Mouse (Mus musculus) kidney, postnatal 0 days (tissue): ENCODE data around the gene Clybl. TPM values are rescaled to one million over a fixed set of nuclear protein-coding genes. Genes with fewer than 3 reads are reported as not detected.

Source experiments
- ATAC-seq: fragments of 200-750 bp; cut with Nextera tagmentation; replicated peaks from 2 replicates; pipeline ENCODE4 v1.8.0; 2017; ENCODE audit warnings: low read depth, moderate number of reproducible peaks, moderate TSS enrichment, moderate library complexity; ENCODE audit not compliant: low FRiP score
- DNase-seq: peaks from one replicate; pipeline ENCODE4 v3.0.0-alpha.2; 2016; ENCODE audit warnings: low spot score
- H3K27ac ChIP-seq: fragments of 300-500 bp; sonication (generic); 2 replicates; pipeline ENCODE4 v1.5.1; 2014; ENCODE audit warnings: mild to moderate bottlenecking
- H3K27me3 ChIP-seq: fragments of 300-500 bp; sonication (generic); 2 replicates; pipeline ENCODE4 v1.6.1; 2014; ENCODE audit warnings: low read length, mixed read lengths; ENCODE audit not compliant: insufficient read depth
- H3K36me3 ChIP-seq: fragments of 300-500 bp; sonication (generic); 2 replicates; pipeline ENCODE4 v1.6.1; 2014; ENCODE audit warnings: low read length, mixed read lengths; ENCODE audit not compliant: insufficient read depth
- H3K4me1 ChIP-seq: fragments of 300-500 bp; sonication (generic); replicated peaks from 2 replicates; pipeline ENCODE4 v1.6.1; 2014; ENCODE audit warnings: antibody characterized with exemption, low read length, mixed read lengths; ENCODE audit not compliant: insufficient read depth
- H3K4me2 ChIP-seq: fragments of 300-500 bp; sonication (generic); 2 replicates; pipeline ENCODE4 v1.6.1; 2014; ENCODE audit warnings: mild to moderate bottlenecking, low read length, moderate library complexity, mixed read lengths
- H3K4me3 ChIP-seq: fragments of 300-500 bp; sonication (generic); replicated peaks from 2 replicates; pipeline ENCODE4 v1.5.1; 2014; ENCODE audit warnings: low read depth, low read length
- H3K9ac ChIP-seq: fragments of 300-500 bp; sonication (generic); 2 replicates; pipeline ENCODE4 v1.6.1; 2014; ENCODE audit warnings: low read depth, low read length
- H3K9me3 ChIP-seq: fragments of 300-500 bp; sonication (generic); replicated peaks from 2 replicates; pipeline ENCODE4 v1.6.1; 2016; ENCODE audit warnings: low read length, inconsistent platforms, mixed read lengths
- CTCF ChIP-seq: IDR thresholded peaks from 2 replicates; pipeline ENCODE4 v1.5.1; 2016; ENCODE audit warnings: antibody characterized with exemption, low read depth, mild to moderate bottlenecking, moderate library complexity
- WGBS: fragments of 180-500 bp; shearing (Covaris S2); extraction: QIAGEN DNeasy Blood & Tissue Kit; methylation state at CpG from one replicate; pipeline ENCODE4 v1.1.7; 2014; 5-methylcytosine and 5-hydroxymethylcytosine counted together
- polyA plus RNA-seq: library from polyadenylated mRNA; unstranded; fragments of >200 nt; fragmentation: Nextera tagmentation; extraction: Ambion mirVana; gene quantifications from 2 replicates; pipeline ENCODE4 v1.2.1, GENCODE M21; 2015

Gene Clybl
- polyA plus RNA-seq, 1 experiment from 2014 or later: 45.7 TPM

DNA sequence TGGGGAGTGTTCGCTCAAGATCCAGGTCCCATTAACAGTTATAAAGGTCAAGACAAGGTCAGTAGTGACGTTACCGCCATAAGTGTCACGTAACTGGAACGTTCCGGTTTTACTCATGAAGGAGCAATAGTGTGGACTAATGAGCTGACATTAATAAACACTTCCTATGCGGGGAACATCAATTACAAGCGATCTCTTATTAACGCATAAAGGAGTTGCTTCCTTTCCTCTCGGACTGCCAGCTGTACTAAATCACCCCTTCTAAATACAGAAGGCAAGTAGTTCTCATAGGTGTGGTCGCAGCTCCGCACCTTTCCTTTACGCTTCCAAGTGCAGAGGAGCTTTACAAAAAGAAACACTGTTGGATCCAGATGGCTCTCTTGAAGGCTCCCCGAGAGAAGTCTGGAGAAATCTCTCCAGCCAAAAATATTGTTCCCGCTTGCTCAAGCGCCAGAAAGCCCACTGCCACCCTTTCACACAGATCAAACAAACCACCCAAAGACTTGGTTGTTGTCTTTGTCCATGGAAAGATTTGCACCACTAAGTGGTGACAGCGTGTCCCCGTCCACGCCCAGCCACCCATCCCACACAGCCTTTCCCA is 207.0 kb downstream of the Clybl start:
- 40% methylated on average over 19 of the region's 19 CpGs for WGBS
- no peak overlapping the region for H3K4me2 ChIP-seq
- no peak overlapping the region for H3K4me3 ChIP-seq
- no peak overlapping the region for H3K9ac ChIP-seq
- no peaks in the 10 kb centered on the region for H3K4me1 ChIP-seq
- ATAC-seq: no peak
- no peak for DNase-seq
- no peak overlapping the region for H3K27ac ChIP-seq
- H3K27me3 ChIP-seq: 0 out of 2 replicates have a peak, but pooled peaks cover 10% of the 10 kb centered on the region
- TF ChIP-seq CTCF: no peak
- H3K36me3 ChIP-seq: no peaks in the 10 kb centered on the region
- H3K9me3 ChIP-seq: no peaks in the 10 kb centered on the region

DNA sequence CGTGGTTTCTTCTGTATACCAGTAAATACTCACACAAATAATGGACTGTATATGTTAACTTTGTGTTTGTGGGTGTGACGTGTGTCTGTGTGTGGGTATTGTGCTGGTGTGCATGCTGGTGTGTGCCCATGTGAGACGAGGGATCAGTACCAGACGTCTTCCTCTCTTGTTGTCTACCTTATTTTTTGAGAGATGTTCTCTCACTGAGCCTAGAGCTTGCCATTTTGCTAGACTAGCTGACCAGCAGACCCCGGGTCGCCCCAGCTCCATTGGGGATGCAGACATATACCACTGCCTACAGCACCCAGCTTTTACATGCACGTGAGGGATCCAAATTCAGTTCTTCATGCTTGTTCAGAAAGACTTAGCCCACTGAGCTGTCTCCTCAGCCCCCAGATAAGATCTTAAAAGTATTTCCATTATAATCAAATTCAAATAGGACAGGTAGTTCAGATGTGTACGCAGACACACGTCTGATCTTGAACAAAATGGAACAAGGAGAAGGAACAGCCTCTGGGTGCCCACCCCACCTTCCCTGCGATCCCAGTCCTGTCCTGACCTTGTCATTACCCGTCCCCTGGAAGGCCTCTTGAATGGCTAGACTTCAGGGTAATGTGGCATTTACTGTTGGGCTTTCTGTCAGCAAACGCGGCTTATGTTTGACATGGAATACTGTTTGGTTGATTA is 208.3 kb downstream of the Clybl start:
- no peaks in the 10 kb centered on the region for H3K9me3 ChIP-seq
- 87% methylated on average over 13 of the region's 13 CpGs for WGBS

DNA sequence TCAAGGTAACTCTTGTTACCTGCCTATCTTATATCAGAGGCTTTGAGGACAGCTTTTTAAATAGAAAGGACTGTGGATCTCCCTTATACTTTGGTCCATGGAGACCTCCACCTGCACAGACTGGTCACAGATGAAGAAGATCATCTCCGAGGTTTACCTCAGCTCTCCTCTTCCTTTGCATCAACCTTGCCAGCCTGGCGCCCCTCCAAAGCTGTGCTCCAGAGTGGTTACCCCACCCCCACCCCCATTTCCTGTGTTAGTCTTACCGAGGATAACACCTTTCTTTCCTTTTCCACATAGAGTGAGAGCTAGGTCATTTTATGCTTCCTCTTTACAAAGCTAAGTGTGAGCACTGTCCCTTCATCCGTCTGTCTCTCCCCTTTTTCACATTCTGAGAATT is 209.4 kb downstream of the Clybl start:
- Histone ChIP-seq H3K9me3 (no peaks in the 10 kb centered on the region), H3K4me3 (no peak overlapping the region), H3K9ac (no peak overlapping the region), H3K27me3 (0 out of 2 replicates have a peak, but pooled peaks cover 2% of the 10 kb centered on the region), H3K4me1 (no peaks in the 10 kb centered on the region), H3K4me2 (no peak overlapping the region), H3K27ac (no peak overlapping the region), H3K36me3 (no peaks in the 10 kb centered on the region)
- ATAC-seq (no peak), DNase-seq (no peak)
- 40% methylated on average over 4 of the region's 4 CpGs for WGBS
- no peak for TF ChIP-seq CTCF

More for the DNA sequence above, 208.3 kb downstream of the Clybl start:
- Histone ChIP-seq H3K4me3 (no peak overlapping the region), H3K27ac (no peak overlapping the region), H3K9ac (no peak overlapping the region), H3K27me3 (0 out of 2 replicates have a peak, but pooled peaks cover 9% of the 10 kb centered on the region), H3K4me1 (no peaks in the 10 kb centered on the region), H3K36me3 (no peaks in the 10 kb centered on the region), H3K4me2 (no peak overlapping the region)
- DNase-seq: no peak
- no peak for ATAC-seq
- no peak for TF ChIP-seq CTCF

DNA sequence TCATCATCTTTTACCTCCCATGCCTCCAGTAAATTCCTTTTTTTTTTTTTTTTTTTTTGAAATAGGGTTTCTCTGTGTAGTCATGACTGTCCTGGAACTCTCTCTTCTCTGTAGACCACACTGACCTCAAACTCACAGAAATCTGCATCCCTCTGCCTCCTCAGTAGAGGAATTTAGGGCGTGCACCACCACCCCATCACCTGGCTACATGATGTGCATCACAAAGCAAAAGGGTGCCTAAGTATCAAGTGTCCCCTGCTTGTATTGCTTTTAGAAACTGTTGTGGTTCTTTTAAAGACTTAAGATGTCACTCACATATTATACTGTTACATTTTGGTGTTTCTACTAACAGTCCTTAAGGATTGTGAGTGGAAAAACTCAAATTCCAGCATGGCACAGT is 211.6 kb downstream of the Clybl start:
- no peaks in the 10 kb centered on the region for H3K36me3 ChIP-seq
- H3K9me3 ChIP-seq: no peaks in the 10 kb centered on the region
- no peaks in the 10 kb centered on the region for H3K27me3 ChIP-seq
- no peak overlapping the region for H3K9ac ChIP-seq
- DNase-seq (no peak), ATAC-seq (no peak)
- no peak overlapping the region for H3K27ac ChIP-seq
- H3K4me2 ChIP-seq: no peak overlapping the region
- WGBS: 61% methylated on average over 1 of the region's 1 CpGs
- TF ChIP-seq CTCF: no peak
- no peak overlapping the region for H3K4me3 ChIP-seq
- H3K4me1 ChIP-seq: no peaks in the 10 kb centered on the region

DNA sequence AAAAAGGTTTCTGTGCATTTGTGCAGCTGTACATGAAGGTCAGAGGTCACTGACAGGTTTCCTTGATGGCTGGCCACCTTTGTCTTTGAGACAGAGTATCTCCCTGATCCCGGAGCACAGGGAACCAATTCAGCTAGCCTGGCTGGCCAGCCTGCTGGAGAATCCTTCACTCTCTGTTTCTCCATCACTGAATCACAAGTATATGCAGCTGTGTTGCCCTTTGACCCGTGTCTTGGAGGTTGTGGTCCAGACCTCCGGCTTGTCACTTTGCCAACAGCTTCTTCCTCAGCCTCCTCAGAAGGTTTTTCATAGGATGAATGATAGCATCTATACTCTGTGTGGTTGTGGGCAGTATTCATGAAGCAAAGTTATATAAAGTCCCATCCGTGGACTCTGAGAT is 217.2 kb downstream of the Clybl start:
- ATAC-seq: no peak
- no peak for TF ChIP-seq CTCF
- WGBS: 68% methylated on average over 4 of the region's 4 CpGs
- Histone ChIP-seq H3K4me3 (no peak overlapping the region), H3K9ac (no peak overlapping the region), H3K27ac (no peak overlapping the region), H3K36me3 (no peaks in the 10 kb centered on the region), H3K9me3 (no peaks in the 10 kb centered on the region), H3K4me1 (no peaks in the 10 kb centered on the region), H3K27me3 (0 out of 2 replicates have a peak, but pooled peaks cover 7% of the 10 kb centered on the region), H3K4me2 (no peak overlapping the region)
- DNase-seq: no peak

DNA sequence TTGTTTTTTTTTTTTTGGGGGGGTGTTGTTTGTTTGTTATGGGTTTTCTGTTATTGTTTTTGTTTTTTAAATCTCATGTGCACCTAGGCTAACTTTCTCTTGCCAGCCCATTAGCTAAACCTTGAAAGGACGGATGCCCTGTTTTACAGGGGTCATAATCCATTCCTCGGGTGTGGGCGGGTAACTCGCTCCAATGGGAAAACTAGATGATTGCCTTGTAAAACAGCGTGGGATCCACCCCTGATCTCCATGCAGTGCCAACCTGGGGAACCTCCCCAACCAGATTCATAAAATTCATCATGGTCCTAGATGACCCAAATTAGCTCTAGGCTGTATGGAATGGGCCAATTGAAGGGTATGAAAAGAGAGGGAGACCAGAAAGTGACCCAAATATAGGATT is 218.4 kb downstream of the Clybl start:
- Histone ChIP-seq H3K27ac (no peak overlapping the region), H3K36me3 (no peaks in the 10 kb centered on the region), H3K27me3 (peaks cover 13% of the 10 kb centered on the region; the same call in 1 of the 2 replicates), H3K4me1 (no peaks in the 10 kb centered on the region), H3K4me2 (no peak overlapping the region), H3K9ac (no peak overlapping the region), H3K4me3 (no peak overlapping the region), H3K9me3 (no peaks in the 10 kb centered on the region)
- no peak for TF ChIP-seq CTCF
- no peak for DNase-seq
- 52% methylated on average over 5 of the region's 5 CpGs for WGBS
- no peak for ATAC-seq
